Mouse (Mus musculus) E14TG2a.4 (cell line): Measurements from ENCODE around the gene Lrrc3b.

Source experiments
- CTCF ChIP-seq: conservative IDR thresholded peaks from 2 replicates; pipeline ENCODE4 v1.5.1; 2014; ENCODE audit warnings: low read length
- POU5F1 ChIP-seq: IDR thresholded peaks from 2 replicates; pipeline ENCODE4 v1.6.1; 2014; ENCODE audit warnings: low read length, borderline replicate concordance

GRCm38 (mm10) chr14:15359134-15359533 is 79.7 kb downstream of the Lrrc3b start:
- no peak for TF ChIP-seq CTCF
- TF ChIP-seq POU5F1: no peak
